Mouse (Mus musculus) MEL (cell line): ENCODE results near the gene Bcl6. TPM values are rescaled to one million over a fixed set of nuclear protein-coding genes. Genes with fewer than 3 reads are reported as not detected.

ENCODE experiments used
- DNase-seq: peaks from one replicate; pipeline ENCODE4 v3.0.0; 2011; ENCODE audit warnings: low read depth, low spot score
- H3K27ac ChIP-seq: 2 replicates; pipeline ENCODE4 v1.5.1; 2012; ENCODE audit warnings: low read depth, mild to moderate bottlenecking, control low read depth, low read length, moderate library complexity; ENCODE audit not compliant: control insufficient read depth
- H3K27me3 ChIP-seq, 2 experiments: fragments of 150-350 bp in 1 of 2; sonication (generic) in 1 of 2; 2 replicates each; pipeline ENCODE4 v1.6.1; 2012; ENCODE audit warnings: low read length in 2 of 2, mild to moderate bottlenecking in 2 of 2, improper control_type of control experiment in 1 of 2, moderate library complexity in 1 of 2; ENCODE audit not compliant: insufficient read depth in 2 of 2, control insufficient read depth in 1 of 2
- H3K36me3 ChIP-seq, 2 experiments: 2 replicates each; pipeline ENCODE4 v1.6.1; 2012 to 2014; ENCODE audit warnings: low read length in 2 of 2, improper control_type of control experiment in 1 of 2, inconsistent platforms in 1 of 2, mild to moderate bottlenecking in 1 of 2; ENCODE audit not compliant: insufficient read depth in 2 of 2, control insufficient read depth in 1 of 2
- H3K4me1 ChIP-seq, 2 experiments: fragments of 150-350 bp in 1 of 2; sonication (generic) in 1 of 2; 2 replicates each; pipeline ENCODE4 v1.6.1; 2012; ENCODE audit warnings: low read length in 2 of 2, improper control_type of control experiment in 1 of 2, mild to moderate bottlenecking in 1 of 2; ENCODE audit not compliant: insufficient read depth in 2 of 2, control insufficient read depth in 1 of 2
- H3K4me3 ChIP-seq, 2 experiments: fragments of 150-350 bp in 1 of 2; sonication (generic) in 1 of 2; 2 replicates each; pipeline ENCODE4 v1.5.1; 2012; ENCODE audit warnings: low read depth in 2 of 2, low read length in 2 of 2, mild to moderate bottlenecking in 2 of 2, moderate library complexity in 2 of 2, control low read depth in 1 of 2, improper control_type of control experiment in 1 of 2; ENCODE audit not compliant: control insufficient read depth in 1 of 2, insufficient read depth in 1 of 2
- H3K79me2 ChIP-seq: 2 replicates; pipeline ENCODE4 v1.6.1; 2012; ENCODE audit warnings: mild to moderate bottlenecking, low read length, moderate library complexity; ENCODE audit not compliant: control insufficient read depth, poor library complexity, insufficient read depth
- H3K9ac ChIP-seq: 2 replicates; pipeline ENCODE4 v1.6.1; 2012; ENCODE audit warnings: low read depth, mild to moderate bottlenecking, control low read depth, low read length, moderate library complexity; ENCODE audit not compliant: control insufficient read depth, poor library complexity, severe bottlenecking
- H3K9me3 ChIP-seq: fragments of 150-350 bp; sonication (generic); replicated peaks from 2 replicates; pipeline ENCODE4 v1.6.1; 2012; ENCODE audit warnings: mild to moderate bottlenecking, low read length, improper control_type of control experiment, moderate library complexity; ENCODE audit not compliant: insufficient read depth
- BHLHE40 ChIP-seq: IDR thresholded peaks from 2 replicates; pipeline ENCODE4 v1.6.1; 2012; ENCODE audit warnings: low read depth, mild to moderate bottlenecking, inconsistent platforms, low read length, improper control_type of control experiment, borderline replicate concordance
- CHD1 ChIP-seq: IDR thresholded peaks from 2 replicates; pipeline ENCODE4 v1.6.1; 2012; ENCODE audit warnings: low read depth, mild to moderate bottlenecking, inconsistent platforms, low read length, improper control_type of control experiment
- CHD2 ChIP-seq: IDR thresholded peaks from 2 replicates; pipeline ENCODE4 v1.6.1; 2011; ENCODE audit warnings: low read length, improper control_type of control experiment
- E2F4 ChIP-seq: IDR thresholded peaks from 2 replicates; pipeline ENCODE4 v1.6.1; 2011; ENCODE audit warnings: low read depth, low read length, improper control_type of control experiment, borderline replicate concordance
- EP300 ChIP-seq, 2 experiments: IDR thresholded peaks; 2 replicates each; pipeline ENCODE4 v1.6.1; 2011; ENCODE audit warnings: improper control_type of control experiment in 2 of 2, low read length in 2 of 2, low read depth in 1 of 2, mild to moderate bottlenecking in 1 of 2
- GABPA ChIP-seq: IDR thresholded peaks from 2 replicates; pipeline ENCODE4 v1.6.1; 2012; ENCODE audit warnings: low read depth, mild to moderate bottlenecking, inconsistent platforms, low read length, improper control_type of control experiment, moderate library complexity
- HCFC1 ChIP-seq: IDR thresholded peaks from 2 replicates; pipeline ENCODE4 v1.6.1; 2012; ENCODE audit warnings: low read depth, mild to moderate bottlenecking, inconsistent platforms, low read length, improper control_type of control experiment, moderate library complexity
- KAT2A ChIP-seq: conservative IDR thresholded peaks from 2 replicates; pipeline ENCODE4 v1.6.1; 2012; ENCODE audit warnings: low read depth, low read length, improper control_type of control experiment, inconsistent platforms
- MAFK ChIP-seq: IDR thresholded peaks from 2 replicates; pipeline ENCODE4 v1.6.1; 2011; ENCODE audit warnings: low read depth, mild to moderate bottlenecking, low read length, improper control_type of control experiment, borderline replicate concordance
- MEF2A ChIP-seq: IDR thresholded peaks from 2 replicates; pipeline ENCODE4 v1.6.1; 2014; ENCODE audit warnings: low read depth, mild to moderate bottlenecking, inconsistent platforms, low read length, improper control_type of control experiment; ENCODE audit not compliant: poor library complexity, insufficient replicate concordance, severe bottlenecking; ENCODE audit errors: extremely low read depth
- MXI1 ChIP-seq: IDR thresholded peaks from 2 replicates; pipeline ENCODE4 v1.6.1; 2011; ENCODE audit warnings: mild to moderate bottlenecking, low read depth, low read length, improper control_type of control experiment
- MYB ChIP-seq: IDR thresholded peaks from 2 replicates; pipeline ENCODE4 v1.6.1; 2011; ENCODE audit warnings: mild to moderate bottlenecking, low read depth, low read length, improper control_type of control experiment
- MYC ChIP-seq: IDR thresholded peaks from 2 replicates; pipeline ENCODE4 v1.6.1; 2011; ENCODE audit warnings: low read depth, mild to moderate bottlenecking, low read length, improper control_type of control experiment, moderate library complexity
- NELFE ChIP-seq: IDR thresholded peaks from 2 replicates; pipeline ENCODE4 v1.6.1; 2011; ENCODE audit warnings: low read depth, low read length, improper control_type of control experiment
- POLR2AphosphoS2 ChIP-seq: IDR thresholded peaks from 2 replicates; pipeline ENCODE4 v1.6.1; 2011; ENCODE audit warnings: low read length, improper control_type of control experiment
- RAD21 ChIP-seq: IDR thresholded peaks from 2 replicates; pipeline ENCODE4 v1.6.1; 2011; ENCODE audit warnings: mild to moderate bottlenecking, low read depth, low read length, improper control_type of control experiment
- RCOR1 ChIP-seq: IDR thresholded peaks from 2 replicates; pipeline ENCODE4 v1.6.1; 2012; ENCODE audit warnings: low read depth, mild to moderate bottlenecking, inconsistent platforms, low read length, improper control_type of control experiment
- SMC3 ChIP-seq: IDR thresholded peaks from 2 replicates; pipeline ENCODE4 v1.6.1; 2011; ENCODE audit warnings: low read depth, low read length, improper control_type of control experiment
- TAL1 ChIP-seq: IDR thresholded peaks from 2 replicates; pipeline ENCODE4 v1.6.1; 2012; ENCODE audit warnings: mild to moderate bottlenecking, inconsistent platforms, low read length, moderate library complexity, mixed read lengths
- TBP ChIP-seq: IDR thresholded peaks from 2 replicates; pipeline ENCODE4 v1.8.0; 2011; ENCODE audit warnings: low read depth, low read length, improper control_type of control experiment
- TCF12 ChIP-seq: IDR thresholded peaks from 2 replicates; pipeline ENCODE4 v1.6.1; 2014; ENCODE audit warnings: low read depth, mild to moderate bottlenecking, inconsistent platforms, low read length, improper control_type of control experiment, moderate library complexity
- UBTF ChIP-seq: IDR thresholded peaks from 2 replicates; pipeline ENCODE4 v1.6.1; 2012; ENCODE audit warnings: low read depth, mild to moderate bottlenecking, inconsistent platforms, low read length, improper control_type of control experiment, moderate library complexity, borderline replicate concordance; ENCODE audit not compliant: insufficient read depth
- USF1 ChIP-seq: IDR thresholded peaks from 2 replicates; pipeline ENCODE4 v1.6.1; 2014; ENCODE audit warnings: low read depth, mild to moderate bottlenecking, inconsistent platforms, low read length, improper control_type of control experiment, moderate library complexity
- ZMIZ1 ChIP-seq: IDR thresholded peaks from 2 replicates; pipeline ENCODE4 v1.6.1; 2012; ENCODE audit warnings: low read depth, mild to moderate bottlenecking, inconsistent platforms, low read length, improper control_type of control experiment, moderate library complexity
- ZNF384 ChIP-seq: IDR thresholded peaks from 2 replicates; pipeline ENCODE4 v1.6.1; 2012; ENCODE audit warnings: low read depth, mild to moderate bottlenecking, inconsistent platforms, low read length, improper control_type of control experiment
- polyA plus RNA-seq, 2 experiments: library from polyadenylated mRNA; stranded (reverse) in 1 of 2; unstranded in 1 of 2; fragments of >175 nt in 1 of 2; fragments of >200 nt in 1 of 2; gene quantifications; 2 replicates each; pipeline versions ENCODE4 v1.2.1 to v1.2.4; 2012; ENCODE audit warnings: low replicate concordance in 2 of 2, low read depth in 1 of 2; ENCODE audit not compliant: insufficient read length in 2 of 2, insufficient read depth in 1 of 2, missing spikeins in 1 of 2
- total RNA-seq: library from RNA; depleted of rRNA; stranded (reverse); fragments of 300-350 nt; gene quantifications from 2 replicates; pipeline ENCODE4 v1.2.3, GENCODE M21; 2012

Bcl6 gene
- total and polyA plus RNA-seq, 3 experiments: not detected

DNA sequence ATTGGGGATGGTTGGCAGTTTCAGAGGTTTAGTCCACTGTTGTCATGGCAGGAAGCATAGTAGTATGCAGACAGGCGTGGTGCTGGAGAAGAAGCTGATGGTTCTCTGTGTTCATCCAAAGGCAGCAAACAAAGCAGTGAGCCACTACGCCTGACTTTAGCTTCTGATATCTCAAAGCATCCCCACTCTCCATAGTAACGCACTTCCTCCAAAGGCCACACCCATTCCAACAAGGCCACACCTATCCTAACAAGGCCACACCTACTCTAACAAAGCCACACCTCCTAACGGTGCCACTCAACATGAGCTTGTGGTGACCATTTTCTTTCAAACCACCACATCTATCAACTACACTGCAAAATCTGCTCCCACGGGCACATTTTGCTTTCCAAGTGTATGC is 44.6 kb upstream of the Bcl6 start:
- Histone ChIP-seq H3K9me3 (no peaks in the 10 kb centered on the region), H3K27ac (no peak overlapping the region), H3K9ac (no peak overlapping the region), H3K4me1 (no peaks in the 10 kb centered on the region), H3K4me3 (no peak overlapping the region), H3K79me2 (no peaks in the 10 kb centered on the region), H3K36me3 (no peaks in the 10 kb centered on the region), H3K27me3 (no peaks in the 10 kb centered on the region)
- no peak for DNase-seq
- TF ChIP-seq MEF2A (no peak), EP300 (IDR thresholded peaks at IDR 0.05; ENCODE audit: low read depth in 1 of 2, low read length in 2 of 2) (no peak), MAFK (no peak), ZNF384 (no peak), UBTF (no peak), MXI1 (no peak), USF1 (no peak), RCOR1 (no peak), TBP (no peak), GABPA (no peak), CHD1 (no peak), ZMIZ1 (no peak)

DNA sequence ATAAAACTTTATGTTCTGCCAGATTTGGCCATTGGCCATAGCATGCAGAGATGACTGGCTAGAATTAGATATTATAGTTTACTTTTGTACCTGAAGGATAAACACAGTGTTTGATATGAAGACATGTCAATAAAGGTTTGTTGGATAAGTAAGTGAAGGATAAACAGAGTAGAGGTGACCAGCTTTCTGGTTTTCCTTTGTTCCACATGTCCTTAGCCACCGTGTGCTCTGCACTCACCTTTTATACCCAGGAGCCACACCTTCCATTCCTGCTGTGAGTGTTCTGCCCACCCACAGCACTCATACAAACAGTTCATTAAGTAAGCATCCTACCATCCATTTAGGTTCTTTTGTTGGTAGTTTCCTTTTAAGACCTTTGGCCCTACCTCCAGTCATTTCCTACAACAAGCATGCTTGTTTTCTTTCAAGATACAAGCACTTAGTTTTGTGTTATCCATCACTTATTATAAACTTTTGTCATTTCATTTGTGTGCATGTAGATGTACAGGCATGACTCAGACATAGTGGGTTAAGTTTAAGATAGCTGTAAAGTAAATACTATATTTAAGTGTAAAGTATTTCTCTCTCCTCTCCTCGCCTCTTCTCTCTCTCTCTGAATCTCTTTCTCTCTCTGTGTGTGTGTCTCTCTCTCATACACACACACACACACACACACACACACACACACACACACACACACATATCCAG is 41.5 kb upstream of the Bcl6 start:
- Histone ChIP-seq H3K9me3 (no peaks in the 10 kb centered on the region), H3K36me3 (no peaks in the 10 kb centered on the region), H3K4me3 (no peak overlapping the region), H3K79me2 (no peaks in the 10 kb centered on the region), H3K4me1 (no peaks in the 10 kb centered on the region), H3K27ac (no peak overlapping the region), H3K9ac (no peak overlapping the region), H3K27me3 (no peaks in the 10 kb centered on the region)
- TF ChIP-seq SMC3: no peak
- no peak for TF ChIP-seq E2F4
- TF ChIP-seq GABPA: no peak
- TF ChIP-seq MXI1: no peak
- TF ChIP-seq HCFC1: no peak
- no peak for TF ChIP-seq MEF2A
- no peak for TF ChIP-seq TBP
- TF ChIP-seq KAT2A: no peak
- no peak for TF ChIP-seq RAD21
- TF ChIP-seq CHD1: no peak
- no peak for TF ChIP-seq USF1
- no peak for TF ChIP-seq TAL1
- no peak for TF ChIP-seq BHLHE40
- TF ChIP-seq TCF12: no peak
- no peak for TF ChIP-seq NELFE
- no peak for TF ChIP-seq POLR2AphosphoS2
- no peak for TF ChIP-seq MYB
- no peak for TF ChIP-seq ZMIZ1
- no peak for TF ChIP-seq CHD2
- no peak for TF ChIP-seq MYC
- DNase-seq: no peak
